Mouse (Mus musculus): ENCODE results near the gene Rplp2. TPM values are rescaled to one million over a fixed set of nuclear protein-coding genes. Genes with fewer than 3 reads are reported as not detected.

Rplp2 gene
- polyA plus RNA-seq, 1 experiment: 584 TPM

- Histone ChIP-seq H3K9me3 (ENCODE audit: control insufficient read depth, low read length) (peaks cover 3% of the 10 kb centered on the region; the same call in 1 of the 2 replicates), H3K4me1 (ENCODE audit: control insufficient read depth) (peaks cover 46% of the 10 kb centered on the region), H3K36me3 (ENCODE audit: control insufficient read depth) (peaks cover 26% of the 10 kb centered on the region), H3K27me3 (ENCODE audit: control insufficient read depth) (peaks cover 27% of the 10 kb centered on the region), H3K4me3 (replicated peaks) (peak overlapping the region; percentile 72)
- TF ChIP-seq TAL1 (IDR thresholded peaks at IDR 0.05; ENCODE audit: low read length) (no peak), GATA1 (IDR thresholded peaks at IDR 0.05; ENCODE audit: low read length) (no peak)
Observed at GRCm38 (mm10) chr7:141456739-141457138, 9.6 kb downstream of the Rplp2 start.

- Histone ChIP-seq H3K4me3 (replicated peaks) (no peak overlapping the region), H3K27me3 (ENCODE audit: control insufficient read depth) (peaks cover 32% of the 10 kb centered on the region), H3K9me3 (ENCODE audit: control insufficient read depth, low read length) (peaks cover 6% of the 10 kb centered on the region; the same call in 1 of the 2 replicates), H3K36me3 (ENCODE audit: control insufficient read depth) (peaks cover 21% of the 10 kb centered on the region), H3K4me1 (ENCODE audit: control insufficient read depth) (peaks cover 41% of the 10 kb centered on the region)
- TF ChIP-seq TAL1 (IDR thresholded peaks at IDR 0.05; ENCODE audit: low read length): no peak
- no peak for TF ChIP-seq GATA1 (IDR thresholded peaks at IDR 0.05; ENCODE audit: low read length)
Observed at GRCm38 (mm10) chr7:141457236-141457635, 10.1 kb downstream of the Rplp2 start.

- no peak for TF ChIP-seq TAL1 (IDR thresholded peaks at IDR 0.05; ENCODE audit: low read length)
- no peak for TF ChIP-seq GATA1 (IDR thresholded peaks at IDR 0.05; ENCODE audit: low read length)
- Histone ChIP-seq H3K9me3 (ENCODE audit: control insufficient read depth, low read length) (peaks cover 7% of the 10 kb centered on the region; the same call in 1 of the 2 replicates), H3K4me3 (replicated peaks) (no peak overlapping the region), H3K27me3 (ENCODE audit: control insufficient read depth) (peaks cover 41% of the 10 kb centered on the region), H3K4me1 (ENCODE audit: control insufficient read depth) (peaks cover 40% of the 10 kb centered on the region), H3K36me3 (ENCODE audit: control insufficient read depth) (peaks cover 19% of the 10 kb centered on the region)
Observed at GRCm38 (mm10) chr7:141457986-141458660, 11.0 kb downstream of the Rplp2 start.

- Histone ChIP-seq H3K4me3 (replicated peaks) (no peak overlapping the region), H3K27me3 (ENCODE audit: control insufficient read depth) (peaks cover 46% of the 10 kb centered on the region), H3K9me3 (ENCODE audit: control insufficient read depth, low read length) (peaks cover 7% of the 10 kb centered on the region; the same call in 1 of the 2 replicates), H3K36me3 (ENCODE audit: control insufficient read depth) (peaks cover 16% of the 10 kb centered on the region), H3K4me1 (ENCODE audit: control insufficient read depth) (peaks cover 38% of the 10 kb centered on the region)
- TF ChIP-seq GATA1 (IDR thresholded peaks at IDR 0.05; ENCODE audit: low read length) (no peak), TAL1 (IDR thresholded peaks at IDR 0.05; ENCODE audit: low read length) (no peak)
Observed at GRCm38 (mm10) chr7:141458661-141459060, 11.5 kb downstream of the Rplp2 start.

GRCm38 (mm10) chr7:141459301-141459711 lies 12.1 kb downstream of the Rplp2 start:
- H3K9me3 ChIP-seq (ENCODE audit: control insufficient read depth, low read length): peaks cover 8% of the 10 kb centered on the region; the same call in 1 of the 2 replicates
- H3K4me3 ChIP-seq (replicated peaks): no peak overlapping the region
- H3K4me1 ChIP-seq (ENCODE audit: control insufficient read depth): peaks cover 36% of the 10 kb centered on the region
- peaks cover 16% of the 10 kb centered on the region for H3K36me3 ChIP-seq (ENCODE audit: control insufficient read depth)
- TF ChIP-seq GATA1 (IDR thresholded peaks at IDR 0.05; ENCODE audit: low read length): no peak
- TF ChIP-seq TAL1 (IDR thresholded peaks at IDR 0.05; ENCODE audit: low read length): no peak
- H3K27me3 ChIP-seq (ENCODE audit: control insufficient read depth): peaks cover 53% of the 10 kb centered on the region

GRCm38 (mm10) chr7:141460001-141460390 lies 12.8 kb downstream of the Rplp2 start:
- Histone ChIP-seq H3K27me3 (ENCODE audit: control insufficient read depth) (peaks cover 60% of the 10 kb centered on the region), H3K4me1 (ENCODE audit: control insufficient read depth) (peaks cover 35% of the 10 kb centered on the region), H3K4me3 (replicated peaks) (no peak overlapping the region), H3K9me3 (ENCODE audit: control insufficient read depth, low read length) (peaks cover 15% of the 10 kb centered on the region; the same call in 1 of the 2 replicates), H3K36me3 (ENCODE audit: control insufficient read depth) (peaks cover 16% of the 10 kb centered on the region)
- TF ChIP-seq GATA1 (IDR thresholded peaks at IDR 0.05; ENCODE audit: low read length) (no peak), TAL1 (IDR thresholded peaks at IDR 0.05; ENCODE audit: low read length) (no peak)

GRCm38 (mm10) chr7:141460391-141461113 lies 13.4 kb downstream of the Rplp2 start, which contains the start of gene Cracr2b:
Gene Cracr2b (plus strand): TSS chr7:141461094.
- H3K4me1 ChIP-seq (ENCODE audit: control insufficient read depth): peaks cover 34% of the 10 kb centered on the region
- H3K9me3 ChIP-seq (ENCODE audit: control insufficient read depth, low read length): peaks cover 16% of the 10 kb centered on the region; the same call in 1 of the 2 replicates
- peak within 1 kb of the TSS; percentile 5 for H3K4me3 ChIP-seq (replicated peaks)
- peaks cover 65% of the 10 kb centered on the region for H3K27me3 ChIP-seq (ENCODE audit: control insufficient read depth)
- TF ChIP-seq TAL1 (IDR thresholded peaks at IDR 0.05; ENCODE audit: low read length) (no peak), GATA1 (IDR thresholded peaks at IDR 0.05; ENCODE audit: low read length) (no peak)
- peaks cover 16% of the 10 kb centered on the region for H3K36me3 ChIP-seq (ENCODE audit: control insufficient read depth)

GRCm38 (mm10) chr7:141461521-141462332 lies 14.6 kb downstream of the Rplp2 start:
- TF ChIP-seq TAL1 (IDR thresholded peaks at IDR 0.05; ENCODE audit: low read length) (no peak), GATA1 (IDR thresholded peaks at IDR 0.05; ENCODE audit: low read length) (no peak)
- Histone ChIP-seq H3K36me3 (ENCODE audit: control insufficient read depth) (peaks cover 16% of the 10 kb centered on the region), H3K4me1 (ENCODE audit: control insufficient read depth) (peaks cover 28% of the 10 kb centered on the region), H3K9me3 (ENCODE audit: control insufficient read depth, low read length) (peaks cover 16% of the 10 kb centered on the region; the same call in 1 of the 2 replicates), H3K4me3 (replicated peaks) (peak overlapping the region; percentile 5), H3K27me3 (ENCODE audit: control insufficient read depth) (peaks cover 77% of the 10 kb centered on the region)
